Mouse (Mus musculus): Measurements from ENCODE around the gene Prol1. TPM values are rescaled to one million over a fixed set of nuclear protein-coding genes. Genes with fewer than 3 reads are reported as not detected.
"Not testable (repeated sequence)": the region's sequence is repeated elsewhere in the genome, so short reads cannot be mapped to it uniquely, and the experiment has no call there.

Prol1 gene
- total RNA-seq (2021) = not detected

DNA sequence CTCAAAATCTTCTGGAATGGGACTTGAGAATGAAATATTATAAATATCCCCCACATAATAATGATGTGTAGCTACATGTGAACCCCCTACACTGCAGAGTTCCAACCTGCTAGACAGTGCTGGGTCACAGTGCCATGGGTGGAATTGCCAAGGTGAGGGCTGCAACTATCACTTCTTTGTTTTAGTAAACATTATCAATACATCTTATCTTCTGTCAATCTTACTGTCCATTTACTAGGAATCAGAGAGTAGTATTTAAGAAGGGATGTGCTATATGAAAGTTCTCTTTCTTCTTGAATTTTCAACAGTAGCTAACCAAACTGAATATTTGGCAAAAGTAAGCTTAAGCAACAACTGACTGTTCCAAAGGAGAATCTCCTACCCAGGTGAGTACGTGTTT is at the start of gene Prol1:
Gene Prol1, plus strand, starts transcription at position 301 of the 400 bp plus-strand sequence.
- no peak for DNase-seq

- DNase-seq = no peak
These were observed 48.5 kb upstream of the Prol1 start, which contains the start of gene Gm7714 for GRCm38 (mm10) chr5:88268619-88269018. Gene Gm7714 (plus strand): TSS chr5:88268919.

- DNase-seq = not testable (repeated sequence)
These were observed 5.8 kb upstream of the Prol1 start for GRCm38 (mm10) chr5:88311307-88311706.

DNA sequence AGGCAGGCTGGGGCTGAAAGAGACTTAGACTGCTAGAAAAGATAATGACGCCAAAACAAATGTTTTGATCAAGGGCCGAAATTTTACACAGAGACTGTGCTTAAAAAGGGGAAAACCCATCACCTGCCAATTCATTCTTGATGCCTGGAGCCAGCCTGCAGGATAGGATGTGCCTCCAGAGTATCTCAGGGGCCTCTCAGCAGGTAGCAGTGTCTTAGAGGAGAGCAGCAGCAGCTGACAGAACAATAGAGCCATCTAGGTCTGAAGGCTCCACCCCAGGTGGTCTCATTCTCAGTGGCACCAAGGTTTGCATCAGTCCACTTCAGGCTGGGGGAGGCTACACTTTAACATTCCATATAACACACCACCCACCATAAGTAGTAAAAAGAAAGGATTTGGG is 31.4 kb downstream of the Prol1 start:
- not testable (repeated sequence) for DNase-seq

- peak; percentile 12 for DNase-seq
These were observed 47.7 kb downstream of the Prol1 start for GRCm38 (mm10) chr5:88364768-88365167.

GRCm38 (mm10) chr5:88366886-88367285 is 49.8 kb downstream of the Prol1 start:
- DNase-seq = no peak

GRCm38 (mm10) chr5:88370578-88371232 is 53.6 kb downstream of the Prol1 start:
- no peak for DNase-seq

- no peak for DNase-seq
These were observed 55.5 kb downstream of the Prol1 start for GRCm38 (mm10) chr5:88372563-88372962.

DNA sequence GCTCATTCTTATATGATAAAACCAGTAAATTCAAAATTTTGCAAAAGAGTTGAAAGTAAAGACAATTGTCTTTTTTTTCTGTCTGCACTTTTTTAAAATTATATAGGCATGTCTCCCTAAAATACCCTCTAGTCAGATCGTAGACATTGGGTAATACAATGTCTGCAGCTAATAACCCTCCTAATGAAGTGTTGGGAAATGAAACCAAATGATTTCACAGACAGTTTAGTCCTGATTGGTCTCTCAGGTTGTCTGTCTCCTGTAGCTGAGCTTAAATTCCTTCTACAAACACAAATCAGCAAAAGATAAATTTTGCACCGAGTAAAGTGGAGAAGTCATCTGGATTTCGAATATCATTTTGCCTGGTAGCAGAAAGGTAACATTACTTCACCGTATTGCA is 58.7 kb downstream of the Prol1 start, which contains the start of gene Amtn:
Gene Amtn, plus strand, starts transcription at position 301 of the 400 bp plus-strand sequence.
- DNase-seq = no peak

Other genes starting within 250 kb of the Prol1 start
- not detected for gene Smr2, start 230.8 kb upstream of the Prol1 start, total RNA-seq (2021)
- not detected for gene Gm11116, start 205.8 kb upstream of the Prol1 start, total RNA-seq (2021)
- not detected for gene Gm11115, start 163.2 kb upstream of the Prol1 start, total RNA-seq (2021)
- gene Gm7714, start 48.4 kb upstream of the Prol1 start, total RNA-seq (2021) = not detected
- gene Amtn, start 58.8 kb downstream of the Prol1 start, total RNA-seq (2021) = not detected
- not detected for gene Ambn, start 138.7 kb downstream of the Prol1 start, total RNA-seq (2021)
- gene Enam, start 170.7 kb downstream of the Prol1 start, total RNA-seq (2021) = not detected
- gene Jchain, start 210.6 kb downstream of the Prol1 start, total RNA-seq (2021) = under 1 TPM; 0.19 to 0.43 TPM
- gene Utp3, start 237.2 kb downstream of the Prol1 start, total RNA-seq (2021) = 10 to 100 TPM; 24.5 to 25.6 TPM
- 10 to 100 TPM; 15.8 to 16.1 TPM for gene Rufy3, start 247.7 kb downstream of the Prol1 start, total RNA-seq (2021)

Measured in heart, postnatal 4 days (tissue).